Mouse (Mus musculus) kidney, postnatal 0 days (tissue): ENCODE data around the gene Hid1. TPM values are rescaled to one million over a fixed set of nuclear protein-coding genes. Genes with fewer than 3 reads are reported as not detected.

Experiments used
- ATAC-seq: fragments of 200-750 bp; cut with Nextera tagmentation; replicated peaks from 2 replicates; pipeline ENCODE4 v1.8.0; 2017; ENCODE audit warnings: low read depth, moderate number of reproducible peaks, moderate TSS enrichment, moderate library complexity; ENCODE audit not compliant: low FRiP score
- DNase-seq: peaks from one replicate; pipeline ENCODE4 v3.0.0-alpha.2; 2016; ENCODE audit warnings: low spot score
- H3K27ac ChIP-seq: fragments of 300-500 bp; sonication (generic); 2 replicates; pipeline ENCODE4 v1.5.1; 2014; ENCODE audit warnings: mild to moderate bottlenecking
- H3K27me3 ChIP-seq: fragments of 300-500 bp; sonication (generic); 2 replicates; pipeline ENCODE4 v1.6.1; 2014; ENCODE audit warnings: low read length, mixed read lengths; ENCODE audit not compliant: insufficient read depth
- H3K36me3 ChIP-seq: fragments of 300-500 bp; sonication (generic); 2 replicates; pipeline ENCODE4 v1.6.1; 2014; ENCODE audit warnings: low read length, mixed read lengths; ENCODE audit not compliant: insufficient read depth
- H3K4me1 ChIP-seq: fragments of 300-500 bp; sonication (generic); replicated peaks from 2 replicates; pipeline ENCODE4 v1.6.1; 2014; ENCODE audit warnings: antibody characterized with exemption, low read length, mixed read lengths; ENCODE audit not compliant: insufficient read depth
- H3K4me2 ChIP-seq: fragments of 300-500 bp; sonication (generic); 2 replicates; pipeline ENCODE4 v1.6.1; 2014; ENCODE audit warnings: mild to moderate bottlenecking, low read length, moderate library complexity, mixed read lengths
- H3K4me3 ChIP-seq: fragments of 300-500 bp; sonication (generic); replicated peaks from 2 replicates; pipeline ENCODE4 v1.5.1; 2014; ENCODE audit warnings: low read depth, low read length
- H3K9ac ChIP-seq: fragments of 300-500 bp; sonication (generic); 2 replicates; pipeline ENCODE4 v1.6.1; 2014; ENCODE audit warnings: low read depth, low read length
- H3K9me3 ChIP-seq: fragments of 300-500 bp; sonication (generic); replicated peaks from 2 replicates; pipeline ENCODE4 v1.6.1; 2016; ENCODE audit warnings: low read length, inconsistent platforms, mixed read lengths
- CTCF ChIP-seq: IDR thresholded peaks from 2 replicates; pipeline ENCODE4 v1.5.1; 2016; ENCODE audit warnings: antibody characterized with exemption, low read depth, mild to moderate bottlenecking, moderate library complexity
- WGBS: fragments of 180-500 bp; shearing (Covaris S2); extraction: QIAGEN DNeasy Blood & Tissue Kit; methylation state at CpG from one replicate; pipeline ENCODE4 v1.1.7; 2014; 5-methylcytosine and 5-hydroxymethylcytosine counted together
- polyA plus RNA-seq: library from polyadenylated mRNA; unstranded; fragments of >200 nt; fragmentation: Nextera tagmentation; extraction: Ambion mirVana; gene quantifications from 2 replicates; pipeline ENCODE4 v1.2.1, GENCODE M21; 2015

Gene Hid1
- polyA plus RNA-seq, 1 experiment from 2014 or later, result 4.5 TPM

GRCm38 (mm10) chr11:115377254-115377653, 9.7 kb upstream of the Hid1 start:
- WGBS, result 89% methylated on average over 4 of the region's 4 CpGs
- Histone ChIP-seq H3K9me3 (no peaks in the 10 kb centered on the region), H3K36me3 (no peaks in the 10 kb centered on the region), H3K4me1 (no peaks in the 10 kb centered on the region; the same call in 1 of the 2 replicates), H3K9ac (no peak overlapping the region), H3K4me3 (no peak overlapping the region), H3K27me3 (peaks cover 4% of the 10 kb centered on the region; the same call in 1 of the 2 replicates), H3K27ac (no peak overlapping the region), H3K4me2 (no peak overlapping the region)
- ATAC-seq (no peak), DNase-seq (no peak)
- TF ChIP-seq CTCF, result no peak

DNA sequence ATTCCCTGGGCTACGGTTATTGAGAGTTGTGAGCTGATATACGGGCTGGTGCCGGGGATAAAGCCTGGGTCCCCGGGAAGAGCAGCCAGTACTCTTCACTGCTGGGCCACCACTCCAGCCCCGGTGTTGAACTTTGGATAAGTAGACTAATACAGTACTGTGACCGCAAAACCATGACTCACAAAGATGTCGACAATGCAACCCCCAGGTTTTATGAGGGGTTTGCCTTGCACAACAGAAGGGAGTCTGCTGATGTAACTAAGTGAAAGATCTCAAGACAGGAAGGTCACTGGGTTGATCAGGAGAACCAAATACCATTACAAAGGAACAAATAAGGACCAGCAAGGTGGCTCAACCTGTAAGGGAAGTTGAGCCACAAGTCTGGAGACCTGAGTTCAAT, 9.2 kb upstream of the Hid1 start:
- no peak overlapping the region for H3K9ac ChIP-seq

DNA sequence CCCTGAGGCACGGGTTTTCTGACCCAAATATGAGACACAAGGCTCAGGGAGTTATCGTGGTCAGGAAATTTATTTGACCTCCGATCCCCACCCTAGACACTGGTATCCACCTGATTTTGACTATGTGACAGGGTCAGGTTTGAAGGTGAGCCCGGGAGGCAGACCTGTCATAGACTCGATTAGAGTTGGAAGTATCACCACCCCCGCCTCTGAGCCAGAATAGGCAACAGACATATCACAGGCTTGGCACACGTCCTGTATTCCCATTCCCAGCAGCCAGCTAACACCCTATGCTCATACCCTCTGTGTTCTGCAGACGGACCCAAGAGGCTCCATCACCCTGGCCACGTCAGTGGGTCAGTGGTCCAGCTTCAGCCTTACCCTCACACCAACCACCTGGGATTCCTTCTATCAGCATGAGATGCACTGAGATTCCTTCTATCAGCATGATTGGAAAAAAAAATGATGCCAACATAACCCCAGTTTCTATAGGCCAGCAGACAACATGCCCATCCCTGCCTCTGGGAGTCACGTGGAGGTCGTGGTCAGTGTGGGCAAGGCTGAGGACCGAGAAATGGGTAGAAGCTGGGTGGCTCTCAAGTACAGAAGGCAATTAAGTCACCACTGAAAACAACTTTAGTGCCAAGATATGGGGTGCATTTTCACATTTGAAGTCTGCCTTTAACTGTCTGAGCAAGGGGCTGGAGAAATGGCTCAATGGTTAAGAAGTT, 7.3 kb upstream of the Hid1 start:
- H3K4me2 ChIP-seq, result peak overlapping the region; percentile 60
- WGBS, result 64% methylated on average over 12 of the region's 12 CpGs
- no peak for DNase-seq
- TF ChIP-seq CTCF, result no peak
- peaks cover 4% of the 10 kb centered on the region; the same call in 1 of the 2 replicates for H3K27me3 ChIP-seq
- H3K36me3 ChIP-seq, result no peaks in the 10 kb centered on the region
- no peaks in the 10 kb centered on the region for H3K9me3 ChIP-seq
- no peak overlapping the region for H3K27ac ChIP-seq
- no peaks in the 10 kb centered on the region for H3K4me1 ChIP-seq
- peak overlapping the region; percentile 33; the same call in 1 of the 2 replicates for H3K4me3 ChIP-seq
- H3K9ac ChIP-seq, result no peak overlapping the region
- ATAC-seq, result no peak

More for the DNA sequence above, 9.2 kb upstream of the Hid1 start:
- 47% methylated on average over 7 of the region's 7 CpGs for WGBS
- no peak overlapping the region for H3K4me3 ChIP-seq
- ATAC-seq (no peak), DNase-seq (no peak)
- H3K4me1 ChIP-seq, result no peaks in the 10 kb centered on the region; the same call in 1 of the 2 replicates
- H3K9me3 ChIP-seq, result no peaks in the 10 kb centered on the region
- no peaks in the 10 kb centered on the region for H3K36me3 ChIP-seq
- H3K27ac ChIP-seq, result no peak overlapping the region
- TF ChIP-seq CTCF, result no peak
- peaks cover 4% of the 10 kb centered on the region; the same call in 1 of the 2 replicates for H3K27me3 ChIP-seq
- no peak overlapping the region for H3K4me2 ChIP-seq

- ATAC-seq (peak; percentile 29; the same call in 1 of the 2 replicates), DNase-seq (peak; percentile 51)
- Histone ChIP-seq H3K27me3 (peaks cover 4% of the 10 kb centered on the region; the same call in 1 of the 2 replicates), H3K4me2 (peak overlapping the region; percentile 60), H3K9me3 (no peaks in the 10 kb centered on the region), H3K9ac (peak overlapping the region; percentile 46), H3K4me3 (peak overlapping the region; percentile 33), H3K4me1 (no peaks in the 10 kb centered on the region), H3K27ac (no peak overlapping the region), H3K36me3 (no peaks in the 10 kb centered on the region)
- 2% methylated on average over 30 of the region's 30 CpGs for WGBS
- TF ChIP-seq CTCF, result no peak
Observed at GRCm38 (mm10) chr11:115373805-115374694, 6.5 kb upstream of the Hid1 start.

DNA sequence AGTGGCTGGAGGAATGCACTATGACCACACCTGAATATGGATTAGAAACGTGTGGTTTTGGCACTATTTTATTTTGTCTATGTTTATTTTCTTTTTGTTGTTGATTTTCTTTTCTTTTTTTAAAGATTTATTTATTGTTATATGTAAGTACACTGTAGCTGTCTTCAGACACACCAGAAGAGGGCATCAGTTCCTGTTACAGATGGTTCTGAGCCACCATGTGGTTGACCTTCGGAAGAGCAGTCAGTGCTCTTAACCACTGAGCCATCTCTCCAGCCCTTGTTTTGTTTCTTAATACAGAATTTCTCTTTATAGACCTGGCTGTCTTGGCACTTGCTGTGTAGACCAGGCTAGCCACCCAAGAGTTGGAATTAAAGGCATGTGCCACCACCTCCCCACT, 5.2 kb upstream of the Hid1 start:
- no peak overlapping the region for H3K4me3 ChIP-seq
- DNase-seq, result no peak
- H3K4me1 ChIP-seq, result no peaks in the 10 kb centered on the region
- H3K4me2 ChIP-seq, result no peak overlapping the region
- TF ChIP-seq CTCF, result 0 out of 2 replicates have a peak, but pooled peaks have one; percentile 7
- H3K9me3 ChIP-seq, result no peaks in the 10 kb centered on the region
- peaks cover 4% of the 10 kb centered on the region; the same call in 1 of the 2 replicates for H3K27me3 ChIP-seq
- H3K36me3 ChIP-seq, result no peaks in the 10 kb centered on the region
- no peak for ATAC-seq
- H3K27ac ChIP-seq, result no peak overlapping the region
- 49% methylated on average over 2 of the region's 2 CpGs for WGBS
- no peak overlapping the region for H3K9ac ChIP-seq

DNA sequence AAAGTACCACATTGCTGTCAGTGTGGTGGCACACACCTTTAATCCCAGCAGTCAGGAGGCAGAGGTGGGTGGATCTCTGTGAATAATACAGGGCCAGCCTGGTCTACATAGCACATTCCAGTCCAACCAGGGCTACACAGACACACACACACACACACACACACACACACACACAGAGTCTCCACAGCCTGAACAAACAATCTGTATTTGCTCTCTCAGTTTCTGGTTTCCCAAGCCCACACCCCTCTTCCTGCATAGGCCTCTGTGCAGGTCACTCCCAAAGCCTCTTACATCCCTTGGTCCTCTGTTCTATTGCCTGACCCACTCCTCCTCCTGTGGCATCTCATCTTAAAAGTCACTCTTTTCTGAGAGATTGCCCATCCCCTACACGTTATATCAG, 4.5 kb upstream of the Hid1 start:
- no peak overlapping the region for H3K9ac ChIP-seq
- H3K4me3 ChIP-seq, result no peak overlapping the region
- no peaks in the 10 kb centered on the region for H3K9me3 ChIP-seq
- no peak overlapping the region for H3K4me2 ChIP-seq
- H3K27me3 ChIP-seq, result peaks cover 5% of the 10 kb centered on the region; the same call in 1 of the 2 replicates
- H3K4me1 ChIP-seq, result peaks cover 4% of the 10 kb centered on the region
- H3K36me3 ChIP-seq, result no peaks in the 10 kb centered on the region
- TF ChIP-seq CTCF, result no peak
- ATAC-seq (no peak), DNase-seq (no peak)
- no peak overlapping the region for H3K27ac ChIP-seq
- 58% methylated on average over 1 of the region's 1 CpGs for WGBS
